Mouse (Mus musculus) frontal cortex, adult 2 months (tissue): ENCODE data around the gene Hopx. TPM values are rescaled to one million over a fixed set of nuclear protein-coding genes. Genes with fewer than 3 reads are reported as not detected.

Experiments
- DNase-seq, 2 experiments: peaks; one replicate each; pipeline ENCODE4 v3.0.0; 2022; ENCODE audit warnings: low spot score in 1 of 2; ENCODE audit errors: extremely low spot score in 1 of 2
- polyA plus RNA-seq: library from polyadenylated mRNA; depleted of rRNA; stranded (reverse); fragments of >200 nt; gene quantifications from 2 replicates; pipeline ENCODE4 v1.2.3, GENCODE M21; 2012; rRNA removed

Hopx gene
- polyA plus RNA-seq, 1 experiment = 105 TPM

DNA sequence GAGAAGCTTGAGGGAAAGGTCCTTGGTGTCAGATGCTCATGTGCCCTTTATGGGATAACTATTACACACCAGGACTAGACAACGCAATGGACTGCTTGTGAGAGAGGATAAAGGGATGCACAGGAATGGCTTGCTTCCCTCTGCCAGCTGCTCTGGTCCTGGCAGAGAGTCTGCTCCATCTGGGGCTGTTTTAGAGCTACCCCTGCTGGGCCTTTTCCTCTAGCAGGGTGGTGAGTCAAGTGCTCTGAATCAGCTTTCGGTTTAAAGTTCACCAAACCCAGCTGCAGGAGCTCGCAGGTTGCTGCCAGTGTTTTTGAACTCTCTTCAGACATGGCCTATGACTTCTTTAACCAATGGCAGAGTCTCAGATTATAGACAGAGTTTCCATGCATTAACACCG is 39.0 kb downstream of the Hopx start:
- DNase-seq = no peak

DNA sequence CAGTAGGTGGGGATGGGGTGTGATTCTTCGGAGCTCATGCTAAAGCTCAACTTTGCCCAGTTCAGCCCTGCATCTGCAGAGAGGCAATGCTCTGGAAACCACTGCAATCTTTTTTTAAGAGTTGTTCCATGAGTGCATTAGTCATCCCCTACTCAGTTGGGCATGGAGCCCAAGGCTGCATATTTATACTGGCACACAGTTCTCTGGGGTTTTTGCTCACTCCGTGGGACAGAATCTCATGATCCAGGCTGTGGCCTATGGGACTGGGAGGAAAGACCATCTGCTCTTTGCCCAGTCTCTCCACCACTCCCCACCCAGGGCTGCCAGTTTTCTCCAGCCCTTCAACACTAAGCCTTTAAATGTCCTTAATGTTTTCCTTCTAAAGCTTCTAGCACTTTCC is 40.0 kb downstream of the Hopx start:
- peak; percentile 49 to 85 for DNase-seq

GRCm38 (mm10) chr5:77073794-77074193 is 41.1 kb downstream of the Hopx start:
- DNase-seq = no peak

GRCm38 (mm10) chr5:77071626-77072025 is 43.3 kb downstream of the Hopx start:
- no peak for DNase-seq

GRCm38 (mm10) chr5:77070987-77071386 is 43.9 kb downstream of the Hopx start:
- DNase-seq = no peak

- DNase-seq = no peak
Measured at GRCm38 (mm10) chr5:77067321-77067720, 47.6 kb downstream of the Hopx start.

GRCm38 (mm10) chr5:77061372-77062038 is 53.4 kb downstream of the Hopx start:
- DNase-seq = peak in 1 of 2 experiments; percentile 82

GRCm38 (mm10) chr5:77060363-77060762 is 54.6 kb downstream of the Hopx start:
- DNase-seq = no peak

DNA sequence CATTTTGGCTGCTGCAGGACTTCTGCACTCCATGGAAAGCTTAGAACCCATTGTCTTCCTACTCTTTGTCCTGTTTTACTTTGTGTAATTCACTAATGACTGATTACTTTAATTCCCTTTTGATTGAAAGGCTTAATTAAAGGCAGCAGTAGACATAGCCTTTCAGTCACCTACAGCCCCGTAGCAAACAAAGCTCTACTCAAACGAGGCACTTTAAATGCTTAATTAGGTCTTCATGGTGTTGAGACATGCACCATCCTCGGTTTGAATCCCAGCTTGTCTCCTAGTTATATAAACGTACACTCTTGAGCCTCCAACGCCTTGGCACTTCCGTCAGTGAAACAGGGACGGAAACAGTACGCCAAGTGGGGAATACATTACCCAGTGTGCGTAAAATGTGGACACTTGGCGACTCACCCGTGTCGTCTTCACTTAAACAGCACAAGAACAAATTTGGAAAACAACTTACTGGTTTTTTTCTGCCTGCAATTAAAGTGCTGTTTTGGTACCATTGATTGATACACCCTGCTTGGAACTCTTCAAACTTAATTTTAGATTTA is 58.0 kb downstream of the Hopx start:
- peak in 1 of 2 experiments; percentile 47 for DNase-seq

DNA sequence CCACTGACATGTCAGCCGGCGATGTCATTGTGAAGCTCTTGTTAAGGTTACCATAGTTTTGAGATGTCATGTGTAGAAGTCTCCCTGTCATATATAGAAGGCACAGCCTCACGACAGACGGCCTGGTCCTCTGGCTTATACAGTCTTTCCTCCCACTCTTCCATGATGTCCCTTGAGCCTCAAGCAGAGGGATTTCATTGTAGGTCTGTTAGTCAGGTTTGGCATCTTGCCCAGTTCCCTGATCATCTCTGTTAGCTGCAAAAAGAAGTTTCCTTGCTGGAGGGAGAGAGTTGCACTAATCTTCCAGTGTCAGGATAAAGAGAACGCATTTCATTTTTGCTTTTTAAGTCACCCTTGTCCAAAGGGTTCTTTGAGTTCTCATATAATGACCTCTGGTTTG is 62.3 kb downstream of the Hopx start:
- DNase-seq = no peak

- DNase-seq = no peak
Measured at GRCm38 (mm10) chr5:77044362-77044761, 70.6 kb downstream of the Hopx start.

- DNase-seq = no peak
Measured at GRCm38 (mm10) chr5:77039391-77039790, 75.5 kb downstream of the Hopx start.

GRCm38 (mm10) chr5:77038451-77038850 is 76.5 kb downstream of the Hopx start:
- no peak for DNase-seq

Other genes starting within 250 kb of the Hopx start
- gene Aasdh, start 209.6 kb downstream of the Hopx start, polyA plus RNA-seq = 25.1 and 28.7 TPM in 2 replicates
- 70.0 and 84.1 TPM in 2 replicates for gene Paics, start 163.8 kb downstream of the Hopx start, polyA plus RNA-seq
- gene Ppat, start 163.5 kb downstream of the Hopx start, polyA plus RNA-seq = 9.2 and 10.0 TPM in 2 replicates
- 64.9 and 66.3 TPM in 2 replicates for gene Srp72, start 140.4 kb downstream of the Hopx start, polyA plus RNA-seq
- gene Arl9, start 111.1 kb downstream of the Hopx start, polyA plus RNA-seq = not detected in 2 replicates
- 0.26 and 0.40 TPM in 2 replicates for gene Thegl, start 99.1 kb downstream of the Hopx start, polyA plus RNA-seq
- 0.22 TPM in 1 of 2 replicates, not detected in the other for gene Spink2, start 96.3 kb upstream of the Hopx start, polyA plus RNA-seq
- gene Rest, start 150.4 kb upstream of the Hopx start, polyA plus RNA-seq = 3.4 and 3.5 TPM in 2 replicates
- gene Noa1, start 195.0 kb upstream of the Hopx start, polyA plus RNA-seq = 17.1 and 18.6 TPM in 2 replicates
- gene Polr2b, start 195.0 kb upstream of the Hopx start, polyA plus RNA-seq = 36.8 and 38.5 TPM in 2 replicates